Mouse (Mus musculus): Measurements from ENCODE around the gene Slc35f1.

- TF ChIP-seq POLR2A (IDR thresholded peaks at IDR 0.05; ENCODE audit: extremely low read depth, insufficient read depth, low read length): no peak
- TF ChIP-seq CTCF (IDR thresholded peaks at IDR 0.05; ENCODE audit: low read depth, low read length): no peak
Observed at GRCm38 (mm10) chr10:52878093-52878801, 187.9 kb downstream of the Slc35f1 start.

Measured in liver, adult 2 months (tissue).